Mouse (Mus musculus): Measurements from ENCODE around the gene Bcl2. TPM values are rescaled to one million over a fixed set of nuclear protein-coding genes. Genes with fewer than 3 reads are reported as not detected.

Bcl2 gene
- 16.2 and 19.2 TPM in 2 replicates for polyA plus RNA-seq (2014; fragmentation: Nextera tagmentation; extraction: Ambion mirVana)

GRCm38 (mm10) chr1:106713621-106714529, at the start of gene Bcl2:
Gene Bcl2 (minus strand): TSS chr1:106714274.
- no peaks in the 10 kb centered on the region for H3K36me3 ChIP-seq (ENCODE audit: control insufficient read depth, insufficient read depth, low read length)
- peak within 1 kb of the TSS; percentile 89 for H3K27ac ChIP-seq (ENCODE audit: low read length)
- WGBS = 1% methylated on average over 76 of the region's 95 CpGs
- no peaks in the 10 kb centered on the region for H3K9me3 ChIP-seq (ENCODE audit: control insufficient read depth, low read depth, low read length)
- peak; percentile 84 for ATAC-seq (ENCODE audit: insufficient number of reproducible peaks, insufficient read depth, low FRiP score, low read depth)
- H3K4me1 ChIP-seq (ENCODE audit: control insufficient read depth, insufficient read depth, low read length) = peaks cover 20% of the 10 kb centered on the region; the same call in 1 of the 2 replicates
- H3K27me3 ChIP-seq (ENCODE audit: control insufficient read depth, insufficient read depth, low read length) = no peaks in the 10 kb centered on the region
- H3K9ac ChIP-seq (replicated peaks; ENCODE audit: low read depth, low read length) = peak within 1 kb of the TSS; percentile 81
- peak within 1 kb of the TSS; percentile 98 for H3K4me2 ChIP-seq (replicated peaks; ENCODE audit: low read depth, low read length)
- peak within 1 kb of the TSS; percentile 79 for H3K4me3 ChIP-seq (ENCODE audit: low read depth, low read length)

- ATAC-seq (ENCODE audit: insufficient number of reproducible peaks, insufficient read depth, low FRiP score, low read depth) = no peak
- WGBS = 75% methylated on average over 3 of the region's 3 CpGs
- no peak overlapping the region for H3K4me3 ChIP-seq (ENCODE audit: low read depth, low read length)
These were observed 46.7 kb upstream of the Bcl2 start for GRCm38 (mm10) chr1:106760750-106761149.

GRCm38 (mm10) chr1:106759572-106760435, 45.7 kb upstream of the Bcl2 start, which contains the start of gene Kdsr:
Gene Kdsr (minus strand): TSS chr1:106759727.
- H3K27ac ChIP-seq (ENCODE audit: low read length) = peak within 1 kb of the TSS; percentile 83
- 3% methylated on average over 40 of the region's 51 CpGs for WGBS

More at GRCm38 (mm10) chr1:106760750-106761149, 46.7 kb upstream of the Bcl2 start:
- H3K9me3 ChIP-seq (ENCODE audit: control insufficient read depth, low read depth, low read length) = no peaks in the 10 kb centered on the region
- no peaks in the 10 kb centered on the region for H3K27me3 ChIP-seq (ENCODE audit: control insufficient read depth, insufficient read depth, low read length)
- H3K36me3 ChIP-seq (ENCODE audit: control insufficient read depth, insufficient read depth, low read length) = peaks cover 4% of the 10 kb centered on the region
- H3K27ac ChIP-seq (ENCODE audit: low read length) = no peak overlapping the region; the same call in 1 of the 2 replicates
- no peak overlapping the region for H3K4me2 ChIP-seq (replicated peaks; ENCODE audit: low read depth, low read length)
- peaks cover 14% of the 10 kb centered on the region for H3K4me1 ChIP-seq (ENCODE audit: control insufficient read depth, insufficient read depth, low read length)
- no peak overlapping the region for H3K9ac ChIP-seq (replicated peaks; ENCODE audit: low read depth, low read length)

DNA sequence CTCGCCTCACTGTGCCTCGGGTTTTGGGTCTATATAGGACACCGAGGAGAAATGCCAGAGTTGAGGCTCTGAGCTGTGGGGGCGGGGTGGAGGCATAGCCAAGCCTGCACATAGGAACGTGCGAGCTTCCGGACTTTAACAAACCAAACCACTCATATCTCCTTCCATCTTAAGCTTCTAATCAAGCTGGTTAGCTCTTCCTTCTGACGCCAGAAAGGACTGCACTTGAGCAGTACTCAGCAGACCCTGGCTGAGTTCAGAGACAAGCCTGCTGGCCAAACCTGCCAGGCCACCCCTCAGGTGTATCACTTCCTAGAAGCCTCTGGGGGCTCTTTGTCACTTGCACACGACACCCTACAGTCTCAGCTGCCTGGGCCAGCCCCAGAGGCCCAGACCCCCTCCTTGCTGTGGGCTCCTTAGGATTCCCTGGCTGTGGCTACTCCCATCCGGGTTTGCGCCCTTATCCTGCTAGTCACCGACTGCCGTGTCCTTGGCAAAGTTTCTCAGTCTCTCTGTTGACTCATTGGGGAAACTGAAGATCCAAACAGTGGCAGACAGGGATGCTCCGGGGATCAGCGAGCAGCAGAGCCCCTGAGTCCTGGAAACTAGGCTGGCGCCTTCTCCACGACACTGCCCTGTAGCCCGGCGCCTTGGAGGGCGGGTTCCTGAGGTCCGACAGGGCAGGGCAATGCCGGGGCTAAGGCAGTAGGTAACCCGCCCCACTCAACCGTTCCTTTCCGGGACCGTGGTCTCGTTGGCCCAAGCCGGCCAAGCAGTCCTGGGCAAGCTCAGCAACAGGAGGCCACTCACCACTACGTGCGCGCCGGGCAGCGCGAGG, 44.9 kb upstream of the Bcl2 start:
- H3K4me3 ChIP-seq (ENCODE audit: low read depth, low read length) = peak overlapping the region; percentile 75
- peak overlapping the region; percentile 76 for H3K4me2 ChIP-seq (replicated peaks; ENCODE audit: low read depth, low read length)
- 1% methylated on average over 34 of the region's 34 CpGs for WGBS
- H3K27ac ChIP-seq (ENCODE audit: low read length) = peak overlapping the region; percentile 75
- peak; percentile 59 for ATAC-seq (ENCODE audit: insufficient number of reproducible peaks, insufficient read depth, low FRiP score, low read depth)
- no peaks in the 10 kb centered on the region for H3K36me3 ChIP-seq (ENCODE audit: control insufficient read depth, insufficient read depth, low read length)
- H3K9ac ChIP-seq (replicated peaks; ENCODE audit: low read depth, low read length) = peak overlapping the region; percentile 63
- H3K9me3 ChIP-seq (ENCODE audit: control insufficient read depth, low read depth, low read length) = no peaks in the 10 kb centered on the region
- no peaks in the 10 kb centered on the region for H3K27me3 ChIP-seq (ENCODE audit: control insufficient read depth, insufficient read depth, low read length)
- H3K4me1 ChIP-seq (ENCODE audit: control insufficient read depth, insufficient read depth, low read length) = peaks cover 14% of the 10 kb centered on the region

More at GRCm38 (mm10) chr1:106759572-106760435, 45.7 kb upstream of the Bcl2 start, which contains the start of gene Kdsr:
- peak within 1 kb of the TSS; percentile 76 for H3K4me2 ChIP-seq (replicated peaks; ENCODE audit: low read depth, low read length)
- H3K9me3 ChIP-seq (ENCODE audit: control insufficient read depth, low read depth, low read length) = no peaks in the 10 kb centered on the region
- peak within 1 kb of the TSS; percentile 63 for H3K9ac ChIP-seq (replicated peaks; ENCODE audit: low read depth, low read length)
- H3K4me3 ChIP-seq (ENCODE audit: low read depth, low read length) = peak within 1 kb of the TSS; percentile 75
- ATAC-seq (ENCODE audit: insufficient number of reproducible peaks, insufficient read depth, low FRiP score, low read depth) = peak; percentile 98
- H3K4me1 ChIP-seq (ENCODE audit: control insufficient read depth, insufficient read depth, low read length) = peaks cover 14% of the 10 kb centered on the region
- H3K27me3 ChIP-seq (ENCODE audit: control insufficient read depth, insufficient read depth, low read length) = no peaks in the 10 kb centered on the region
- H3K36me3 ChIP-seq (ENCODE audit: control insufficient read depth, insufficient read depth, low read length) = no peaks in the 10 kb centered on the region

DNA sequence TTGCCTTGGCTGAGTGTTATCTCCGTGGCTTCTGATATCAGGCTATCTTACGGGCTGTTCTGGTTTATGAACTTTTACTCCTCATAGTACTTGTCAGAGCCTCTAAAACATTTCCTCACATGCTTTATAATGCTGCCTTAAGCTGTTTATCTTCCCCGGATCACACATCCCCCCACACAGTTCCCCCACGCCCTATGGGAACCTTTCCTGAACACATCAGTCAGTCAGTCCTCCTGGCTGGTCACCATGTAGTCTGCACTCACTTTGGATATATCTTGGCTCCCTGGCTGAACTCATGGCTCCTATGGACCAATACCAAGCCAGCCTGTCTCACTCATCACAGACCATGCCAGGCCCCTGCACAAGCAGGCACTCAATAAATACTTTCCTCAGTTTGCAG, 42.6 kb upstream of the Bcl2 start:
- Histone ChIP-seq H3K4me1 (ENCODE audit: control insufficient read depth, insufficient read depth, low read length) (peaks cover 14% of the 10 kb centered on the region), H3K27ac (ENCODE audit: low read length) (no peak overlapping the region), H3K4me2 (replicated peaks; ENCODE audit: low read depth, low read length) (no peak overlapping the region), H3K27me3 (ENCODE audit: control insufficient read depth, insufficient read depth, low read length) (no peaks in the 10 kb centered on the region), H3K36me3 (ENCODE audit: control insufficient read depth, insufficient read depth, low read length) (no peaks in the 10 kb centered on the region), H3K4me3 (ENCODE audit: low read depth, low read length) (no peak overlapping the region), H3K9me3 (ENCODE audit: control insufficient read depth, low read depth, low read length) (no peaks in the 10 kb centered on the region), H3K9ac (replicated peaks; ENCODE audit: low read depth, low read length) (no peak overlapping the region)
- no peak for ATAC-seq (ENCODE audit: insufficient number of reproducible peaks, insufficient read depth, low FRiP score, low read depth)
- WGBS = 72% methylated on average over 4 of the region's 4 CpGs

GRCm38 (mm10) chr1:106752013-106752412, 37.9 kb upstream of the Bcl2 start:
- no peaks in the 10 kb centered on the region for H3K9me3 ChIP-seq (ENCODE audit: control insufficient read depth, low read depth, low read length)
- H3K9ac ChIP-seq (replicated peaks; ENCODE audit: low read depth, low read length) = no peak overlapping the region
- peaks cover 3% of the 10 kb centered on the region for H3K36me3 ChIP-seq (ENCODE audit: control insufficient read depth, insufficient read depth, low read length)
- no peak for ATAC-seq (ENCODE audit: insufficient number of reproducible peaks, insufficient read depth, low FRiP score, low read depth)
- no peak overlapping the region for H3K27ac ChIP-seq (ENCODE audit: low read length)
- no peaks in the 10 kb centered on the region for H3K27me3 ChIP-seq (ENCODE audit: control insufficient read depth, insufficient read depth, low read length)
- H3K4me3 ChIP-seq (ENCODE audit: low read depth, low read length) = no peak overlapping the region
- no peak overlapping the region for H3K4me2 ChIP-seq (replicated peaks; ENCODE audit: low read depth, low read length)
- no peaks in the 10 kb centered on the region for H3K4me1 ChIP-seq (ENCODE audit: control insufficient read depth, insufficient read depth, low read length)
- WGBS = 93% methylated on average over 5 of the region's 5 CpGs

GRCm38 (mm10) chr1:106750656-106751055, 36.6 kb upstream of the Bcl2 start:
- ATAC-seq (ENCODE audit: insufficient number of reproducible peaks, insufficient read depth, low FRiP score, low read depth) = no peak
- Histone ChIP-seq H3K4me2 (replicated peaks; ENCODE audit: low read depth, low read length) (no peak overlapping the region), H3K27me3 (ENCODE audit: control insufficient read depth, insufficient read depth, low read length) (no peaks in the 10 kb centered on the region), H3K9me3 (ENCODE audit: control insufficient read depth, low read depth, low read length) (no peaks in the 10 kb centered on the region), H3K9ac (replicated peaks; ENCODE audit: low read depth, low read length) (no peak overlapping the region), H3K27ac (ENCODE audit: low read length) (no peak overlapping the region), H3K36me3 (ENCODE audit: control insufficient read depth, insufficient read depth, low read length) (peaks cover 3% of the 10 kb centered on the region), H3K4me3 (ENCODE audit: low read depth, low read length) (no peak overlapping the region), H3K4me1 (ENCODE audit: control insufficient read depth, insufficient read depth, low read length) (no peaks in the 10 kb centered on the region)
- 85% methylated on average over 1 of the region's 1 CpGs for WGBS

All from stomach, embryonic 14.5 days (tissue).